27 mouse cellular contexts compared by ENCODE assay signal in the genomic region with DNA sequence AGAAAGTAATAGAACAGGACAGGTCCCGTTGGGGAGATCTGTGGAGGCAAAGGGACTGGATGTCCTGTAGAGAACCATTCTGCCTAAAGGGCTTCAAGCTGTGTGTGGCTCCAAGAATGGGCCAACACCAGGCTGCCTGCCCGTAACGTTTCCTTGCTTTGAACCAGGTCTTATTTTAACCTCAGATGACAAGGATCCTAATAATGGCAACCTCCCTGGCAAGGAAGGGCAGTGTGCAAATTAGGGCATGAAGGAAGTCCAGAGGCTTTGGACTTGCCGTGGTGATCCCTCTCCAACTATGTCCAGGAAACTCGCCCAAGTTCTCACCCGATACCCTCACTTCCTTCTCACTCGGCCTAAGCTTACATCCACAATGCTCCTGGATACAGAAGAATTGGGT. TPM values are rescaled to one million over a fixed set of nuclear protein-coding genes. Genes with fewer than 3 reads are reported as not detected.
DNase-seq lines count a peak whose midpoint lies in the region; ATAC-seq and TF ChIP-seq lines count a peak whose summit lies in the region.
"Had no signal": no experiment of that assay in that cellular context is flagged by ENCODE, and none has a peak within 500 bp of the region (broad histone marks: within the 10 kb centered on the region; RNA-seq: fewer than 3 reads in every experiment).

No protein-coding gene starts in this region.

- no peak for TF ChIP-seq EP300 in lung, postnatal 0 days (IDR thresholded peaks at IDR 0.05)

- no peak for ATAC-seq in heart, embryonic 11.5 days (replicated peaks; ENCODE audit: insufficient number of reproducible peaks, low FRiP score, low TSS enrichment)
- no peak for ATAC-seq in lung, postnatal 0 days
- ATAC-seq: CD4-positive, CD25-positive, alpha-beta regulatory T cell, adult 4 months; forebrain, embryonic 14.5 days; hindbrain, postnatal 0 days had no signal

- no peak overlapping the region for H3K4me3 ChIP-seq in heart, embryonic 11.5 days (ENCODE audit: low read depth, low read length)
- no peak overlapping the region for H3K4me3 ChIP-seq in lung, postnatal 0 days (ENCODE audit: low read depth, low read length)
- H3K4me3 ChIP-seq: embryonic facial prominence, embryonic 15.5 days; erythroblast, embryonic 14.5 days; forebrain, embryonic 10.5 days; hindbrain, embryonic 13.5 days had no signal

- no peaks in the 10 kb centered on the region for H3K9me3 ChIP-seq in heart, embryonic 11.5 days (replicated peaks; ENCODE audit: control insufficient read depth, low read length)
- no peaks in the 10 kb centered on the region for H3K9me3 ChIP-seq in lung, postnatal 0 days (ENCODE audit: low read length)
- H3K9me3 ChIP-seq: embryonic facial prominence, embryonic 15.5 days; forebrain, embryonic 10.5 days; G1E; hindbrain, embryonic 13.5 days had no signal

- H3K27ac ChIP-seq in heart, embryonic 11.5 days (ENCODE audit: low read depth, low read length), result no peak overlapping the region
- no peak overlapping the region for H3K27ac ChIP-seq in lung, postnatal 0 days (ENCODE audit: low read length)
- H3K27ac ChIP-seq: embryonic facial prominence, embryonic 15.5 days; forebrain, embryonic 10.5 days; hindbrain, embryonic 13.5 days; hindbrain, postnatal 0 days had no signal

- peak; percentile 88 for DNase-seq in gastrocnemius, adult 18-20 months (ENCODE audit: low spot score)
- no peak for DNase-seq in gastrocnemius, postnatal 4 days (ENCODE audit: low spot score in 2 of 2)
- peak; percentile 50 for DNase-seq in heart, adult 8-10 months (ENCODE audit: low spot score)
- peak; percentile 75 for DNase-seq in gastrocnemius, postnatal 25 days
- no peak for DNase-seq in embryo, embryonic 10.5 days (ENCODE audit: low spot score)
- no peak for DNase-seq in lung, postnatal 0 days (ENCODE audit: low spot score)
- DNase-seq: adrenal gland, adult 8-10 months; adrenal gland, postnatal 36 days; B cell, adult 2 months; cerebellum, adult 2 months; cerebellum, postnatal 10 days; embryo, embryonic 11 days; kidney, adult 11 months; kidney, adult 9 months had no signal

- H3K27me3 ChIP-seq in heart, embryonic 11.5 days (ENCODE audit: control insufficient read depth, insufficient read depth, low read length), result peaks cover 4% of the 10 kb centered on the region; the same call in 1 of the 2 replicates
- no peaks in the 10 kb centered on the region; the same call in 1 of the 2 replicates for H3K27me3 ChIP-seq in lung, postnatal 0 days (replicated peaks; ENCODE audit: insufficient read depth, low read length)
- H3K27me3 ChIP-seq: embryonic facial prominence, embryonic 15.5 days had no signal

- peaks cover 2% of the 10 kb centered on the region for H3K4me1 ChIP-seq in heart, embryonic 11.5 days (ENCODE audit: control insufficient read depth, insufficient read depth, low read length)
- no peaks in the 10 kb centered on the region for H3K4me1 ChIP-seq in lung, postnatal 0 days (ENCODE audit: insufficient read depth, low read depth, low read length)

- 59% methylated on average over 7 of the region's 7 CpGs for WGBS in heart, embryonic 11.5 days (ENCODE audit: insufficient replicate concordance)
- 52% methylated on average over 7 of the region's 7 CpGs for WGBS in lung, postnatal 0 days

- TF ChIP-seq CTCF in lung, postnatal 0 days (IDR thresholded peaks at IDR 0.05), result no peak

- no peaks in the 10 kb centered on the region for H3K36me3 ChIP-seq in heart, embryonic 11.5 days (ENCODE audit: control insufficient read depth, insufficient read depth, low read length)
- no peaks in the 10 kb centered on the region for H3K36me3 ChIP-seq in lung, postnatal 0 days (ENCODE audit: insufficient read depth, low read length)
- H3K36me3 ChIP-seq: embryonic facial prominence, embryonic 15.5 days; forebrain, embryonic 10.5 days; G1E; hindbrain, embryonic 13.5 days had no signal

- H3K4me2 ChIP-seq in heart, embryonic 11.5 days, result no peak overlapping the region
- H3K4me2 ChIP-seq in lung, postnatal 0 days (replicated peaks; ENCODE audit: low read depth, low read length), result no peak overlapping the region
- H3K4me2 ChIP-seq: embryonic facial prominence, embryonic 15.5 days; hindbrain, embryonic 13.5 days had no signal

- H3K9ac ChIP-seq in heart, embryonic 11.5 days (ENCODE audit: low read depth, low read length), result no peak overlapping the region
- no peak overlapping the region for H3K9ac ChIP-seq in lung, postnatal 0 days (replicated peaks; ENCODE audit: low read depth)
- H3K9ac ChIP-seq: embryonic facial prominence, embryonic 15.5 days; hindbrain, embryonic 13.5 days had no signal

RNA-seq across cellular contexts. Expression of a gene that starts 9.4 kb away (rescaled TPM):
- 1 to 10 TPM; 2.6 to 3.5 TPM for total RNA-seq in gastrocnemius, adult 18-20 months (2021)
- total RNA-seq in gastrocnemius, postnatal 4 days (2021), result 1 to 10 TPM; 8.2 to 9.7 TPM
- under 1 TPM; 0.31 to 0.68 (median 0.55) TPM for total RNA-seq in heart, adult 8-10 months (2022)
- 0.09 and 0.18 TPM in 2 replicates for polyA plus RNA-seq in heart, embryonic 11.5 days (2014; fragmentation: Nextera tagmentation; extraction: Ambion mirVana)
- 1 to 10 TPM; 3.8 to 5.8 TPM for total RNA-seq in gastrocnemius, postnatal 25 days (2021)
- not detected in 2 replicates for polyA plus RNA-seq in lung, postnatal 0 days (2015; fragmentation: Nextera tagmentation; extraction: Ambion mirVana)
- total RNA-seq: adrenal gland, adult 8-10 months; adrenal gland, postnatal 36 days; granulocyte monocyte progenitor cell, adult 5-6 weeks; hematopoietic stem cell, adult 5-6 weeks; hindbrain, postnatal 0 days had no signal
- polyA plus RNA-seq: CD4-positive, CD25-positive, alpha-beta regulatory T cell, adult 4 months; cerebellum, adult 2 months; erythroblast, embryonic 14.5 days; forebrain, embryonic 10.5 days; forebrain, embryonic 14.5 days; G1E; hindbrain, postnatal 0 days had no signal

RNA-seq across cellular contexts. Expression of a gene that starts 47.9 kb away (rescaled TPM):
- total RNA-seq in gastrocnemius, adult 18-20 months (2021), result not detected
- total RNA-seq in gastrocnemius, postnatal 4 days (2021), result under 1 TPM in 1 of 2 experiments, not detected in 1; 0.20 TPM
- total RNA-seq in heart, adult 8-10 months (2022), result not detected
- polyA plus RNA-seq in heart, embryonic 11.5 days (2014; fragmentation: Nextera tagmentation; extraction: Ambion mirVana), result 0.24 TPM in 1 of 2 replicates, not detected in the other
- total RNA-seq in gastrocnemius, postnatal 25 days (2021), result not detected
- polyA plus RNA-seq in lung, postnatal 0 days (2015; fragmentation: Nextera tagmentation; extraction: Ambion mirVana), result not detected in 2 replicates
- total RNA-seq: adrenal gland, adult 8-10 months; adrenal gland, postnatal 36 days; granulocyte monocyte progenitor cell, adult 5-6 weeks; hematopoietic stem cell, adult 5-6 weeks had no signal
- polyA plus RNA-seq: CD4-positive, CD25-positive, alpha-beta regulatory T cell, adult 4 months; embryonic facial prominence, embryonic 11.5 days; erythroblast, embryonic 14.5 days; forebrain, embryonic 10.5 days; G1E; hindbrain, embryonic 13.5 days; intestine, embryonic 14.5 days had no signal

Comparison
In these comparisons a context has a peak if more than half of its experiments do, and no peak if none do; other contexts are left out.
1. DNase-seq: peak in gastrocnemius, adult 18-20 months (single experiment), heart, adult 8-10 months (single experiment) and gastrocnemius, postnatal 25 days (single experiment); none in gastrocnemius, postnatal 4 days (0 of 2), embryo, embryonic 10.5 days (single experiment) and lung, postnatal 0 days (single experiment).